Mouse (Mus musculus) common myeloid progenitor, adult 5-6 weeks (primary cell): ENCODE data around the gene Fcer1g. TPM values are rescaled to one million over a fixed set of nuclear protein-coding genes. Genes with fewer than 3 reads are reported as not detected.
A peak's percentile ranks its signal among the peaks of the same experiment; 100 is the strongest.

Source experiments
- ATAC-seq: replicated peaks from 2 replicates; pipeline ENCODE4 v1.8.0; 2016; ENCODE audit warnings: low read depth, mild to moderate bottlenecking, moderate TSS enrichment, inconsistent platforms; ENCODE audit not compliant: poor library complexity, severe bottlenecking
- total RNA-seq: library from RNA; stranded (forward); fragments of 200-1000, 187-1606 nt; gene quantifications from 2 replicates; pipeline ENCODE4 v1.2.3, GENCODE M21; 2017

Gene Fcer1g
- total RNA-seq, 1 experiment from 2014 or later, result 58.4 TPM

GRCm38 (mm10) chr1:171222238-171223155, 11.7 kb downstream of the Fcer1g start, which contains the start of gene Tomm40l:
Tomm40l (minus strand) TSS chr1:171222514.
- peak; percentile 96 for ATAC-seq

GRCm38 (mm10) chr1:171221281-171222193, 12.6 kb downstream of the Fcer1g start:
- ATAC-seq, result no peak

DNA sequence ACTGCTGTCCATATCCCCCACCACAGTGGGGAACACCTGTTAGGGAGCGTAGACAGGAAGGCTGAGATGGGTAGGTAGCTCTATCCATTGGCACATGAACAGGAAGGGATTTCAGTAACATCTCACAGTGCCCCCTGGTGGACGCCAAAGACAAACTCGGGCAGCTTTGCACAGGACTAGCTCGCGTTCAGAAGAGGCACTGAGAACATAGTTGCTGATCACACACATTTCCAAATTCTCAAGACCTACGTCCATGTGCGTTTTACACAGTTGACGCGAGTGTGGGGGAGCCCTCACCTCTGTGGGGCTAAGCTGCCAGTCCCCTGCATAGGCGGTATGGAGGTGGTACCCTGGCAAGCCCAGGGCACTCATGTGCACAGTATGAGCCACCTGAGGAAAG, 13.3 kb downstream of the Fcer1g start:
- peak; percentile 13; the same call in 1 of the 2 replicates for ATAC-seq

- no peak for ATAC-seq
Observed at GRCm38 (mm10) chr1:171216241-171216955, 17.8 kb downstream of the Fcer1g start.

DNA sequence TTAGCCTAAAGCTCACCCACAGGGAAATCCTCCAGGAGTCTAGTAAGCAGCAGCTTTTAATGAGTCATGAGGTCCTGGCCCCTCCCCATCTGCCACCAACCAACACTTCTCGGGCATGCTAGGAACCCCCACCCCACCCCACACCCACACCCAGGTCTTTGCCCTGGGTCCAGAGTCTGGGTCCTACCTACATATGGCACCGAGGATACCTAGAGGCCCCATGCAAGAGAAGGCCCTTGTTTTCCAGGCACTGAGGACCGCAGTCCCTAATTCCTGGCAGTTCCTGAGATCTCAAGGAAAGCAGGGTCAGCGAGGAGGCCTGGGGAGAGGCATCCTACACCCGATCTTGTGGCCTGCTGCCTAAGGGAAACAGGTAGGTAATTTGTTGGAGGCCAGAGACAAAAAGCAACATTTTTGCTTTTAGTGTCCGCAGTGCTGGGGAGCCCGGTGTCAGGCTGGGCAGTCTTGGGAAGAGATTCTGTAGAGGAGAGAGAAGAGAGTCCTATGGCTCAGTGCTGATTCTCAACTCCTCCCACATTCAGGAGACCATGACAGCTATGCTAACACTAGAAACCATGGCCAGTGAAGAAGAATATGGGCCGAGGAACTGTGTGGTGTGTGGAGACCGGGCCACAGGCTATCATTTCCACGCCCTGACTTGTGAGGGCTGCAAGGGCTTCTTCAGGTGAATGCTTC, 20.2 kb downstream of the Fcer1g start, which contains the start of gene Nr1i3:
Gene Nr1i3, plus strand, starts transcription at position 170 of the 696 bp plus-strand sequence.
- no peak for ATAC-seq

- no peak for ATAC-seq
Observed at GRCm38 (mm10) chr1:171212854-171213253, 21.3 kb downstream of the Fcer1g start.

DNA sequence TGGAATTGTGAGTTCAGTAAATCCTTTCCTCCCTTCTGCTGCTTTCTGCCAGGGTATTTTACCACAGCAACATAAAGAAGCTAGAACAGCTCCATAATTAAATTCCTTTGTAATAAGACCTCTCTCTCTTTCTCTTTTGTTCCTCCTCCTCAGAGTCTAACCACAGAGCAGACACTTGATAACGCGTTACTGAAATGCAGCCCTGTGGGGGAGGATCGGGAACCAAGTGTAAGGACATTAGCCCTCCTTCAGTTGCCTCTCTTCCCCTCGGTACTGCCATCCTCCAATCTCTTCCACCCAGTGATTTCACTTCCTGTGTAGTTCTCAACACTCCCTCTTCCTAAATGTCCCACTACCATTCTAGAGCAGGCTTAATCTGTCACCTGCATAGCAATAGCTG, 24.8 kb downstream of the Fcer1g start:
- ATAC-seq, result peak; percentile 56

GRCm38 (mm10) chr1:171205704-171206493, 28.3 kb downstream of the Fcer1g start:
- peak; percentile 67 for ATAC-seq

GRCm38 (mm10) chr1:171204249-171204644, 29.9 kb downstream of the Fcer1g start:
- ATAC-seq, result no peak

DNA sequence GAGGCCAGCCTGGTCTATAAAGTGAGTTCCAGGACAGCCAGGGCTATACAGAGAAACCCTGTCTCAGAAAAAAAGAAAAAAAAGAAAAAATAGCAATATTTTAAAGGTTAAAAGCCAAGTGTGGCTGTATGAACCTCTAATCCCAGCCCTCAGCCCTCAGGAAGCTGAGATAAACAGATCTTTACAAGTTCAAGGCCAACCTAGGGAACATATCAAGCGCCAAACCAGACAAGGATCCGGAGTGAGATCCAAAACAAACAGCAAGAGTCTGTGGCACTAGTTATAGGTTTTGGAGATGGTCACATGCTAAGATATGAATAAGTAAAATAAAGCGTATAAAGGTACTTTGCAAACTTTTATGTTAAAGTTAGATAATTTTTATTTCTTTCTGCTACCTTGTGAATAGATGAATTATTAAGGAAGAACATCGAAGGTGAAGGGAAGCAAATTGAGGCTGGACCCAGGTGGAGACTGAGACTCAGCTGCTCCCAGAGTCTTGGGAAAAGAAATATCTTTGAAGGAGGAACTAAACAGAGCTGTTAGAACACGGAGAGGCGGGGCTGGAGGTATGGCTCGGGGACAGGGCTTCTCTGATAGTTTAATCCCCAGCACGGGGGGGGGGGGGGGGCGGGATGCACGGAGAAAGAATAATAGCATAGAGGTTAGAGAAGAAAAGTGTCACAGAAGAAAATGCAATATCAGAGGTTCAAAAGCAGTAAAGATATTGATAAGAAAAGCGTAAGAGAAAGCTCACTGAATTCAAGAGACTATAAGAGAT, 30.5 kb downstream of the Fcer1g start:
- no peak for ATAC-seq

GRCm38 (mm10) chr1:171200769-171201168, 33.4 kb downstream of the Fcer1g start:
- no peak for ATAC-seq

- ATAC-seq, result no peak
Observed at GRCm38 (mm10) chr1:171199532-171199931, 34.6 kb downstream of the Fcer1g start.

DNA sequence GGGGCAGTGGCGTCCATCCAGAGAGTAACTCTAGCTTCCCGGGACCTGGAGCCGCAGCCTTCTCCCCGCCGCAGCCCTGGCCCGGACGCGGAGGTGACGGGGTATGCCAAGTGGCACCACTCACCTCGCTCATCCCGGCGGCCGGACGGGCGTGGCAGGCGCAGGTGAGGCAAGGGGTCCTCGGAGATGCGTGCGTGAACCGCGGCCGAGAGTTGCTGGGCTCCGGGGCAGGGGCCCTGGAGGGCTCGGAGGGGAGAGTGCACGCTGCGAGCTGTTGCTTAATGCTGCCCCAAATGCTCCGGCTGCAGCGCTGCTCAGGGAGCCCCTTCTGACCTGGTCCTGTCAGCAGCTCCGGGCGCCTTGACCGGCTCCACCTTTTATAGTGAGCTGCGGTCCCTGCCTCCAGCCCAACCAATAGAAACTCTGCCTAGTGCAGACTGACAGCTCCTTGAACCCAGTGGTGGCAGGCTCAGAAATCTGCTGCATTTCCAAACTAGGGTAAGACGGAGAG, 38.2 kb downstream of the Fcer1g start, which contains the start of gene Pcp4l1:
Gene Pcp4l1, minus strand, starts transcription at position 382 of the 511 bp plus-strand sequence.
- ATAC-seq, result peak; percentile 98

DNA sequence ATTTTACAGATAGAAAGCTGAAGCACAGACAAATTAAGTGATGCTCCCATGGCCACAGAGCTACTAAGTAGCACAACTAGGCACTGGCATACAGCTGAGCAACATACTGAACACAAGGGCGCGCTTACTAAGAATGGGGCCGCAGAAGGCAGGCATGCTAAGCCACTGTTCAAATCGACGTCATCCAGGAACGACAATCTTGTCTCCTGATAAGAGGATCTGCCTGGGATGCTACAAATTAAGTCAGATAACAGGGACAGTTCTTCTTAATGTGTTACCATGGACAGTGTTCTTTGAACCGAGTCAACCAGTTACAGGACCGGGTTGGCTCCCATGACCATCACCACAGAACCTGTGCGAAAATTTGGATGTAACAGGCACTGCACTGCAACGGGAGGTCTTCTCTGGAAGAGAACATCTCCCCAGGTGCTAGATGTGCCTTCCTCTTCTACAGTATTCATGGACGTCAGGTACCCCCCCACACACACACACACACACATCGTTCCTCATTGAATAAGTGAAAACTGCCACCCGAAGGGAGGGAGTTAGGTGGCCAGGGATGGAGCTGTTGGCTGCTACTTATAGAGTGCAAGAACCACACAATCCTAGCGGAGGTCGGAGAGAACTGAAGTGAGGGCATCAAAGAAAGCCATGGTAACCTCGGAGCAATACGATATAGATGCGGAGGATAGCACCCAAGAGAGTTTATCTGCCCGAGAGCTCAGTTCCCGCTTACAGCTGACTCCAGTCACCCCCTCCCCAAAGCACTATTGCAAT, 38.9 kb downstream of the Fcer1g start:
- peak; percentile 33 for ATAC-seq

GRCm38 (mm10) chr1:171193911-171194830, 40.0 kb downstream of the Fcer1g start:
- ATAC-seq, result no peak
